Comparison of ENCODE assay signal across 8 mouse cellular contexts in the genomic region with DNA sequence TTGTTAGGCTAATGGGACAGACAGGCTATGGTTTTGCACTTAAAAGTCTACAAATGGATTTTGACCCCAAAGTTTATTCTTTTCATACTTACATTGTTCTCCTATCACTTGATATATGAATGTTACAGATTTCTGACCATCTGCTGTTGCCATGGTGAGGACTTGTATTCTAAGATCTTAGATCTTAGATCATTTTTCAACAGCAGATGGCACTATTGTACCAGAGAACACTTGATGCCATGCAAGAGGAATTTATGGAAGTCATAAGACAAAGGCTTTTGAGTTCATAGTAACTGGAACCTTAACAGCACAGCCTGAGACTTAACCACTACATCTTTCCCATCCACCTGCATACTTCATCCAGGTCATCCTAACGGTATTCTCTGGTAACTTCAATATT. TPM values are rescaled to one million over a fixed set of nuclear protein-coding genes. Genes with fewer than 3 reads are reported as not detected.
DNase-seq lines count a peak whose midpoint lies in the region; ATAC-seq lines count a peak whose summit lies in the region.

No protein-coding gene starts in this region.

- no peaks in the 10 kb centered on the region for H3K27me3 ChIP-seq in heart, embryonic 10.5 days (ENCODE audit: insufficient read depth, poor library complexity, severe bottlenecking)

- H3K9me3 ChIP-seq in heart, embryonic 10.5 days = no peaks in the 10 kb centered on the region

- H3K4me1 ChIP-seq in heart, embryonic 10.5 days = peaks cover 22% of the 10 kb centered on the region; the same call in 1 of the 2 replicates

- no peak overlapping the region for H3K27ac ChIP-seq in heart, embryonic 10.5 days

- H3K4me3 ChIP-seq in heart, embryonic 10.5 days = no peak overlapping the region

- peaks cover 30% of the 10 kb centered on the region for H3K36me3 ChIP-seq in heart, embryonic 10.5 days

- peak; percentile 84 for DNase-seq in heart, adult 8-10 months (ENCODE audit: low spot score)
- no peak for DNase-seq in heart, embryonic 10.5 days (ENCODE audit: low spot score)
- peak; percentile 91 for DNase-seq in 3T3-L1 (ENCODE audit: low read depth, low spot score)
- peak; percentile 93 for DNase-seq in MN1 (ENCODE audit: low spot score)
- peak; percentile 60 for DNase-seq in fibroblast of lung, adult 2 months (ENCODE audit: low read depth)
- DNase-seq in urinary bladder, adult 2 months (ENCODE audit: low spot score) = no peak
- no peak for DNase-seq in gastrocnemius, postnatal 10 days

- 57% methylated on average over 1 of the region's 1 CpGs for WGBS in heart, embryonic 10.5 days

- peak; percentile 27; the same call in 1 of the 2 replicates for ATAC-seq in megakaryocyte, adult 5-6 weeks (ENCODE audit: poor library complexity, severe bottlenecking)

RNA-seq across cellular contexts. Expression of a gene that starts 2.0 kb away (rescaled TPM):
- 100 to 1,000 TPM; 119 to 127 (median 123) TPM for total RNA-seq in heart, adult 8-10 months (2022)
- polyA plus RNA-seq in heart, embryonic 10.5 days (2016; fragmentation: Nextera tagmentation; extraction: Ambion mirVana) = 24.3 and 24.6 TPM in 2 replicates
- total RNA-seq in megakaryocyte, adult 5-6 weeks (2015) = 40.9 TPM in 2 replicates
- total RNA-seq in megakaryocyte, adult 5-6 weeks (2017) = 25.1 and 27.9 TPM in 2 replicates
- polyA plus RNA-seq in urinary bladder, adult 2 months (2012; rRNA removed) = 54.2 and 64.1 TPM in 2 replicates
- 10 to 100 TPM; 50.5 to 50.7 TPM for total RNA-seq in gastrocnemius, postnatal 10 days (2021)

RNA-seq across cellular contexts. Expression of a gene that starts 33.5 kb away (rescaled TPM):
- total RNA-seq in heart, adult 8-10 months (2022) = 100 to 1,000 TPM; 164 to 177 (median 171) TPM
- polyA plus RNA-seq in heart, embryonic 10.5 days (2016; fragmentation: Nextera tagmentation; extraction: Ambion mirVana) = 308 and 314 TPM in 2 replicates
- total RNA-seq in megakaryocyte, adult 5-6 weeks (2015) = 297 and 300 TPM in 2 replicates
- 128 and 157 TPM in 2 replicates for total RNA-seq in megakaryocyte, adult 5-6 weeks (2017)
- 207 and 230 TPM in 2 replicates for polyA plus RNA-seq in urinary bladder, adult 2 months (2012; rRNA removed)
- 100 to 1,000 TPM; 149 to 160 TPM for total RNA-seq in gastrocnemius, postnatal 10 days (2021)

RNA-seq across cellular contexts. Expression of a gene that starts 52.7 kb away (rescaled TPM):
- total RNA-seq in heart, adult 8-10 months (2022) = 1 to 10 TPM; 2.6 to 3.2 (median 2.6) TPM
- 0.82 and 0.85 TPM in 2 replicates for polyA plus RNA-seq in heart, embryonic 10.5 days (2016; fragmentation: Nextera tagmentation; extraction: Ambion mirVana)
- total RNA-seq in megakaryocyte, adult 5-6 weeks (2015) = not detected in 2 replicates
- total RNA-seq in megakaryocyte, adult 5-6 weeks (2017) = 0.04 TPM in 1 of 2 replicates, not detected in the other
- 1.1 and 1.3 TPM in 2 replicates for polyA plus RNA-seq in urinary bladder, adult 2 months (2012; rRNA removed)
- under 1 TPM; 0.63 TPM for total RNA-seq in gastrocnemius, postnatal 10 days (2021)

RNA-seq across cellular contexts. Expression of a gene that starts 52.9 kb away (rescaled TPM):
- 10 to 100 TPM; 20.6 to 27.9 (median 22.9) TPM for total RNA-seq in heart, adult 8-10 months (2022)
- 65.3 and 75.4 TPM in 2 replicates for polyA plus RNA-seq in heart, embryonic 10.5 days (2016; fragmentation: Nextera tagmentation; extraction: Ambion mirVana)
- total RNA-seq in megakaryocyte, adult 5-6 weeks (2015) = 40.9 and 41.2 TPM in 2 replicates
- 26.2 and 49.4 TPM in 2 replicates for total RNA-seq in megakaryocyte, adult 5-6 weeks (2017)
- polyA plus RNA-seq in urinary bladder, adult 2 months (2012; rRNA removed) = 40.4 and 47.4 TPM in 2 replicates
- 10 to 100 TPM; 20.5 to 24.9 TPM for total RNA-seq in gastrocnemius, postnatal 10 days (2021)

Comparison
In these comparisons a context has a peak if more than half of its experiments do, and no peak if none do; other contexts are left out.
1. DNase-seq: peak in heart, adult 8-10 months (single experiment), 3T3-L1 (single experiment), MN1 (single experiment) and fibroblast of lung, adult 2 months (single experiment); none in heart, embryonic 10.5 days (single experiment), urinary bladder, adult 2 months (single experiment) and gastrocnemius, postnatal 10 days (single experiment).